Mouse (Mus musculus): ENCODE results near the gene Cd5.

GRCm38 (mm10) chr19:10747182-10747581 is 8.4 kb upstream of the Cd5 start:
- TF ChIP-seq POLR2A (IDR thresholded peaks at IDR 0.05; ENCODE audit: borderline replicate concordance, extremely low read depth, insufficient read depth, insufficient read length, poor library complexity, severe bottlenecking) (no peak), CTCF (IDR thresholded peaks at IDR 0.05; ENCODE audit: borderline replicate concordance, extremely low read depth, insufficient read depth, insufficient read length) (no peak)
